Mouse (Mus musculus) ovary, postnatal 14 days (tissue): ENCODE data around the gene Pebp1.

Experiments
- DNase-seq: peaks from one replicate; pipeline ENCODE4 v3.0.0; 2022; ENCODE audit warnings: low spot score

Pebp1 gene

GRCm38 (mm10) chr5:117285266-117285665 lies 2.2 kb downstream of the Pebp1 start:
- DNase-seq = no peak

GRCm38 (mm10) chr5:117284682-117285081 lies 2.7 kb downstream of the Pebp1 start:
- DNase-seq = no peak

GRCm38 (mm10) chr5:117284029-117284428 lies 3.4 kb downstream of the Pebp1 start:
- DNase-seq = no peak

- DNase-seq = no peak
Observed at GRCm38 (mm10) chr5:117282360-117282759, 5.1 kb downstream of the Pebp1 start.

- no peak for DNase-seq
Observed at GRCm38 (mm10) chr5:117281536-117281935, 5.9 kb downstream of the Pebp1 start.

GRCm38 (mm10) chr5:117279669-117280050 lies 7.8 kb downstream of the Pebp1 start:
- no peak for DNase-seq

GRCm38 (mm10) chr5:117278809-117279668 lies 8.4 kb downstream of the Pebp1 start:
- DNase-seq = no peak

GRCm38 (mm10) chr5:117277784-117278183 lies 9.6 kb downstream of the Pebp1 start:
- DNase-seq = no peak

- no peak for DNase-seq
Observed at GRCm38 (mm10) chr5:117274817-117275216, 12.6 kb downstream of the Pebp1 start.

- DNase-seq = no peak
Observed at GRCm38 (mm10) chr5:117271945-117272344, 15.5 kb downstream of the Pebp1 start.

GRCm38 (mm10) chr5:117269395-117269794 lies 18.0 kb downstream of the Pebp1 start:
- no peak for DNase-seq

GRCm38 (mm10) chr5:117268749-117269148 lies 18.7 kb downstream of the Pebp1 start:
- DNase-seq = no peak

- DNase-seq = no peak
Observed at GRCm38 (mm10) chr5:117267913-117268312, 19.5 kb downstream of the Pebp1 start.

- DNase-seq = no peak
Observed at GRCm38 (mm10) chr5:117264701-117265100, 22.7 kb downstream of the Pebp1 start.

GRCm38 (mm10) chr5:117263566-117263965 lies 23.9 kb downstream of the Pebp1 start:
- no peak for DNase-seq

- no peak for DNase-seq
Observed at GRCm38 (mm10) chr5:117258276-117258675, 29.1 kb downstream of the Pebp1 start.

- DNase-seq = no peak
Observed at GRCm38 (mm10) chr5:117251763-117252162, 35.7 kb downstream of the Pebp1 start.

- no peak for DNase-seq
Observed at GRCm38 (mm10) chr5:117250796-117251195, 36.6 kb downstream of the Pebp1 start.

- DNase-seq = no peak
Observed at GRCm38 (mm10) chr5:117248351-117248750, 39.1 kb downstream of the Pebp1 start.

- DNase-seq = no peak
Observed at GRCm38 (mm10) chr5:117245170-117245569, 42.3 kb downstream of the Pebp1 start.

GRCm38 (mm10) chr5:117242671-117243478 lies 44.5 kb downstream of the Pebp1 start:
- DNase-seq = no peak

GRCm38 (mm10) chr5:117241935-117242531 lies 45.4 kb downstream of the Pebp1 start:
- no peak for DNase-seq
